Mouse (Mus musculus) liver, embryonic 12.5 days (tissue): ENCODE measurements around the gene Gpm6a. TPM values are rescaled to one million over a fixed set of nuclear protein-coding genes. Genes with fewer than 3 reads are reported as not detected.

Source experiments
- ATAC-seq: fragments of 200-750 bp; cut with Nextera tagmentation; 2 replicates; pipeline ENCODE4 v1.8.0; 2017; ENCODE audit warnings: moderate number of reproducible peaks, mild to moderate bottlenecking, moderate library complexity
- H3K27ac ChIP-seq: fragments of 300-500 bp; sonication (generic); 2 replicates; pipeline ENCODE4 v1.5.1; 2016; ENCODE audit warnings: mild to moderate bottlenecking
- H3K27me3 ChIP-seq: fragments of 300-500 bp; sonication (generic); replicated peaks from 2 replicates; pipeline ENCODE4 v1.6.1; 2016; ENCODE audit warnings: mild to moderate bottlenecking, moderate library complexity
- H3K36me3 ChIP-seq: fragments of 300-500 bp; sonication (generic); 2 replicates; pipeline ENCODE4 v1.6.1; 2016; ENCODE audit warnings: mild to moderate bottlenecking, moderate library complexity
- H3K4me1 ChIP-seq: fragments of 300-500 bp; sonication (generic); 2 replicates; pipeline ENCODE4 v1.6.1; 2016
- H3K4me2 ChIP-seq: fragments of 300-500 bp; sonication (generic); 2 replicates; pipeline ENCODE4 v1.6.1; 2016; ENCODE audit warnings: mild to moderate bottlenecking, moderate library complexity
- H3K4me3 ChIP-seq: fragments of 300-500 bp; sonication (generic); 2 replicates; pipeline ENCODE4 v1.5.1; 2016; ENCODE audit warnings: mild to moderate bottlenecking, moderate library complexity
- H3K9ac ChIP-seq: fragments of 300-500 bp; sonication (generic); 2 replicates; pipeline ENCODE4 v1.6.1; 2016; ENCODE audit warnings: mild to moderate bottlenecking, moderate library complexity
- H3K9me3 ChIP-seq: fragments of 300-500 bp; sonication (generic); replicated peaks from 2 replicates; pipeline ENCODE4 v1.6.1; 2016; ENCODE audit warnings: mild to moderate bottlenecking, moderate library complexity
- WGBS: fragments of 180-500 bp; shearing (Covaris S2); methylation state at CpG from one replicate; pipeline ENCODE4 v1.1.7; 2016; ENCODE audit not compliant: insufficient replicate concordance; 5-methylcytosine and 5-hydroxymethylcytosine counted together
- polyA plus RNA-seq: library from polyadenylated mRNA; unstranded; fragments of >200 nt; fragmentation: Nextera tagmentation; extraction: Ambion mirVana; gene quantifications from 2 replicates; pipeline ENCODE4 v1.2.1, GENCODE M21; 2016

Gpm6a gene
- polyA plus RNA-seq, 1 experiment from 2014 or later: 3.2 TPM

DNA sequence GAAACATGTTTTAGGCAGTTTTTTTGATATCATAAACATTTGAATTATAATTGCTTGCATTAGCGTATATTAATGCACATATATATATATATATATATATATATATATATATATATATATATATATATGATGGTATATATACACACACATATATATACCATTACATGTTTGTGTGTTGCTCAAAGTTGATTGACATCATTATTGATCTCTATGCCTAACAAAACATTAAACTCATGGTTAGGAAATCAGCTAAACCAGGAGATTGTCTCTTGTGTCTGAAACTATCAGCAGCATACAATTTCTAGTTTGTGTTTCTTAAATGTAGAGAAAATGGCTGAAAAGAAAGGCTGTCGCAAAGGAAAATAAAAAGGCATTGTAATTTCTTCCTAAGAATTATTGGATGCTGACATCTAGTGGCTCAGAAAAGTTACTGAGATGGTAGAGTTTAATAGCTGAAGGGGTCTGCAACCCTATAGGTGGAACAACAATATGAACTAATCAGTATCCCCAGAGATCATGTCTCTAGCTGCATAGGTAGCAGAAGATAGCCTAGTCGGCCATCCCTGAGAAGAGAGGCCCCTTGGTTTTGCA lies 149.3 kb downstream of the Gpm6a start:
- Histone ChIP-seq H3K4me1 (no peaks in the 10 kb centered on the region), H3K27me3 (no peaks in the 10 kb centered on the region), H3K4me3 (no peak overlapping the region), H3K4me2 (no peak overlapping the region), H3K27ac (no peak overlapping the region), H3K9me3 (no peaks in the 10 kb centered on the region), H3K9ac (no peak overlapping the region), H3K36me3 (no peaks in the 10 kb centered on the region)
- ATAC-seq: no peak
- WGBS: 37% methylated on average over 3 of the region's 3 CpGs

Other genes starting within 250 kb of the Gpm6a start
- gene Wdr17, start 67.7 kb upstream of the Gpm6a start, polyA plus RNA-seq: 0.13 TPM in 1 of 2 replicates, not detected in the other